Mouse (Mus musculus): Measurements from ENCODE around the gene Heg1.
A peak's percentile ranks its signal among the peaks of the same experiment; 100 is the strongest.

The Heg1 gene

DNA sequence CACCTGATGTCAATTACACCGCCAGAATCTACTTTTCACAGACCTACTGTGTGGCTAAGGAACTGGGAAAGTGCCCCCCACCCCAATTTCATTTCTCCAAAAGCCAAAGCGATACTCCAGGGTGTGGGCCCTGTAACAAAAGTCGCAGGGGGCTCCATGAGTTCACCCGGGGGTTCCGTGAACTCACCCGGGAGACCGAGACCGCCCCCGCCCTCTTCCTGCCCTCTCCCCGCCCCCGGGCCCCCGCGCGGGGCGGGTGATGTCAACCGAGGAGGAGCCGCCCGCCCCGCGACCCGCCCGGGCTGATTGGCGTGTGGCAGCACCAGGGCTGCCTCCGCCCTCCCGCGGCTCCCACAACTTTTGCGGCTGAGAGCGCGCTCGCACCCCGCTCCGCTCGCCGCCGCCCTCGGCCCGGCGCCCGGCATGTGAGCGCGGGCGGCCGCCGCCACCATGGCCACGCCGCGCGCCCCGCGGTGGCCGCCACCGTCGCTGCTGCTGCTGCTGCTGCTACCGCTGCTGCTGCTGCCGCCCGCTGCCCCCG lies at the start of gene Heg1:
Gene Heg1 (plus strand): TSS at position 209 of the 541 bp plus-strand sequence.
- DNase-seq (ENCODE audit: low read depth, low spot score): peak; percentile 60

DNA sequence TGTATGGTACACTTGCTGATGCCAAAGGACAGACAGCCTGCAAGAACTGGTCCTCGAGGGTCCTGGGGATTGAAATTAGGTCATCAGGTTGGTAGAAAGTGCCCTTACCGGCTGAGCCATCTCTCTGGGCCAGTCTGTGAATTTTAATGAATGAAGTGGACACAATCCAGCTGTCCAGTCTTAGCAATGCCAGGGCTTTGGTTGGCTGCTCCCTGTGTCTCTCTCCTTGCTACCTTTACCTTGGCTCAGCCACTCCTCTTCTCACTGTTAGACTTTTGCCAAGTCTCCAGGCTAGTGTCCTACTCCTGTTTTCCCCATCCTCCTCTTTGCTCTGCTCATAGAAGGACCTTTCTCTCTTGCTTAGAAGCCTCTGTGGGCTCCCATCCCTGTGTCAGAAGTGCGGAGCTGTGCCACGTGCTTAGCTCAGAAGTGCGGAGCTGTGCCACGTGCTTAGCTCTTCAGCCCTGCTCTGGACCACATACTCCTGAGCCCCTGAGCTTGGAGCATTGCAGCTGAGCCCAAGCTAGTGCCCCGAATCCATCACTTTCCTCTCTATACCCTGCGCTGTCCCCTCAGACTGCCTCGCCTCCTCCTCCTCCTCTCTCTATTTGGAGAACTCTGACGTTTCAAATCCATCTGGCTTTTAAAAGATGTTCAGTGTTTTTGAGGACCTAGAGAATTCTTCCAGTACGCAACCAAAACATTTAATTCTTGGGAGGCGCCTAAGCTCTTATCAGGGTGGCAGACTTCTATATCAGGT lies 48.2 kb upstream of the Heg1 start:
- no peak for DNase-seq (ENCODE audit: low read depth, low spot score)

DNA sequence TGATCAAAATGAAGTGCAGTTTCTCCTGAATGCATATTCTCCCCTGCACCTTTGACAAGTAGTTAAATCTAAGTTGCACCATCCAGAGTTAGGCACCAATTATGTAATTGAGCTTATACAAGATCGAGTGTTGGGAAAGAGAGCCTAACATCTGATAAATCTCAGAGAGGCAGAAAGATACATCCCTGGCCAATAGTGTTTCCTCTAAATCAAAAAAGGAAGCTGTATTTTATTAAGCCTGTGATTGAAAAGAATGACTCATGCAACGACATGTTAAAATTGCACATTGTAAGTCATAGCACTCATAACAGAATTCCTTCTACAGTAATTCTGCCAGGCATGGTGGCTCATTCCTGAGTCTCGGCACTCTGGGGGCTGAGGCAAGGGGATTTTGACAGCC lies 42.4 kb upstream of the Heg1 start:
- DNase-seq (ENCODE audit: low read depth, low spot score): no peak

DNA sequence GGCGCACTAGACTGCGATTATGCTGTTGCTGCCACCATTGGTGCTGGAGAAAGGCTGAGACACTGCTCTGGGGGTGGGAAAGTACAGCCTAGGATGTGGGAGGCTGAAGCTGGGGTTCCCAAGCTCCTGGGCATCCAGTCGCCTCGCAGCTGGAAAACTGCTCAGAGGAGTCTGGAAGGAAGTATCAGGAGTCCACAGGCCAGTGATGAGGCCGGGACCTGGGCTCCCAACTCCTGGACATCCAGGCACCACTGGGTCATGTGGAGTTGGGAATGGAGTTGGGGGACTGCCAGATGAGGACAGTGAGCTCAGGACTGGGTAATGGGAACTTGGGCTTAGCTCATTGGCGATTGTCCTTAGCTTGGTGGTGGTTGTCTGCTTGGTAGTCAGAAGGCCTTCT lies 31.1 kb upstream of the Heg1 start:
- no peak for DNase-seq (ENCODE audit: low read depth, low spot score)

DNA sequence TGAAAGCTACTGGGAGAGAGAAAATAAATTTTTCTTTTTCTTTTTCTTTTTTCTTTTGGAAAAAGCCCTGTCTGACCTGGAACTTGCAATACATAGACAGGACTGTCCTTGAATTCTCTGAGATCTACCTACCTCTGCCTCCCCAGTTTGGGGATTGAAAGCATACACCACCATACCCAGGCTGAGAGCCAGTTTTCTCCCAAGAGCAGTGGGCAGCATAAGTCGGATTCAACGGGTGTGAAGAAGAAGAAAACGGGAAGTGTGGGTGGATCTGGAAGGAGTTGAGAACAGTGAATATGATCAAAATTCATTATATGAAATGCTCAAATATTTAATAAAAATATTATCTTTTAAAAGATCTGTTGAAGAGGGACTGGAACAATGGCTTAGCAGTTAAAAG lies 28.7 kb upstream of the Heg1 start:
- DNase-seq (ENCODE audit: low read depth, low spot score): no peak

DNA sequence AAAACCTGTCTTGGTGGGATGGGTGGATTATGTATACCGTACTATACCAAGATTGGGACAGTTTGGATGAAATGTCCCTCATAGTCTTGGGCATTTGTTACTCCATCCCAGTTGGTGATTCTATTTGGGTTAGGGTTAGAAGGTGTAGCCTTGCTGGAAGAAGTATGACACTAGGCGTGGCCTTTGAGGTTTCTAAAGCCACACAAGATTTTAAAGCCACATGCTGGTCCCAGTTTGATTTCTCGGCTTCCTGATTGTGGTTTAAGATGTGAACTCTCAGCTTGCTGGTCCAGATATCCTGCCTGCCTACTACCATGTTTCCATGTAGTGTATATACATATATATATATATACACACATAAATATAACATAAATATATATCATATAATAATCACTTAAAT lies 27.0 kb upstream of the Heg1 start:
- no peak for DNase-seq (ENCODE audit: low read depth, low spot score)

DNA sequence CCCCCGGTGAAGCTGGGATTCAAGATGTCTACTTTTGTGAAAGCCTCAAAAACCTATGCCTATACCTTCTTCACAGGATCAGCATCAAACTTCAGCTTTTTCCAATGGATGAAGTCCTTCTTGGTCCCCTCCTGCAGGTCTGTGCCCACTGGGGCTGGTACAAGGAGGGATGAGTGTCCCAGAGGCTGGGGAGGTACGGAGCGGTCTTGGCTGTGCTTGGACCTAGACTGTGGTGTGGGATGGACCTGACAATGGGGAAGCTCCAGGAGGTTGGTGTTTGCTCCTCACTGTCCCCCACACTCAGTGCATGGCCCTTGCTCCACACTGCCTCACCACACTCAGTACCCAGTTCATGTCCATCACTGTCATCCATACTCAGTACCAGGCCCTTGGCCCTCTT lies 26.0 kb upstream of the Heg1 start:
- no peak for DNase-seq (ENCODE audit: low read depth, low spot score)

DNA sequence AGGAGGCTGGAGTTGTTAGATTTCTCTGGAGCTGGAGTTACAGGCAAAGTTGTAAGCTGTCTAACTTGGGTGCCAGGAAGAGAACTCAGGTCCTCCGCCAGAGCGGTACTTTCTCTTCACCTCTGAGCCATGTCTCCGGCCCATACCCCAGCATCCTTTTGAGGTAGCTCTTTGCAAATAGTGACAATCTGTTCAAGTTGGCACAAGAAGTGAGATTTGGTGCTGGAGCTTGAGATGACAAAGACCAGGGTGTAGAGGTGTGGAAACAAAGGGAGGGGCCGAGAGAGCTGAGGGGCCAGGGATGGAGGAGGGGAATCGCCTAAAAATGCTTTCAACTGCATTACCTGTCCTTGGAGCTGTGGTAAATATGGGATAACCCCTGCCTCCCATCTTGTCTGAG lies 24.6 kb upstream of the Heg1 start:
- DNase-seq (ENCODE audit: low read depth, low spot score): no peak

DNA sequence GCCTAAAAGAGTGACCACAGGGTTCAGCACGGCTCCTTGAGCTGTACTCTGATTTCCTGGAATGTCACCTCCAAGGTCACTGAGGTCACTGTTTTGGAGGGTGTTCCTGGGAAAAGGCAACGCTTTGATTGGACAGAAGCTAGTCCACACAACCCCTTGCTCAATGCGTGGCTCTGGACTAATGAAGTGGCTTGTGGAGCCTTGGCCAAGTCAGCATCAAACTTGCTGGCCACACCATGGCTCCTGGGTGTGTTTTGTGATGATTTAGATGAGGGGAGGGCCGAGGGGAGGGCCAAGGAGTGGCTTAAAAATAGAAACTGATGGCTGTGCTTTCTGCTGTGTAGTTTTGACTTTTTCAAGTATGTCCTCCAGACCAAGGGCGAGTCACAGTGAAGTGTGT lies 24.0 kb upstream of the Heg1 start:
- DNase-seq (ENCODE audit: low read depth, low spot score): peak; percentile 77

DNA sequence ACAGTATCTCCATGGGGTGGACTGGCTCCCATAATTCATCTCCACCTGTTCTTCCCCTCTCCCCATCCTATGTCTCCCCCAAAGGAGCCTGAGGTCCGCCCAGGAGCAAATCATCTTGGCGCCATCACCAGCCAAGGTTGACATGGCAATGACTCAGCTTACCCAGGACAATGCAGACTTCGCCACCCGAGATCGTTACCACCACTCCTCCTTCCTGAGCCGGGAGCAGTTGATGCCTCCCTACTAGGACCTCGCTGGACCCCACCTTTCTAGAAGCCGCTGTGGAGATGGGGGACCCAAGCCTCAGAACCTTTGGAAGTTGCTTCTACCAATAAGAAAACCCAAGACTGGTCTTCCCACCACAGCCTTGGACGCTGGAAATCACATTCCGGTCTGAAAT lies 21.3 kb upstream of the Heg1 start:
- no peak for DNase-seq (ENCODE audit: low read depth, low spot score)

DNA sequence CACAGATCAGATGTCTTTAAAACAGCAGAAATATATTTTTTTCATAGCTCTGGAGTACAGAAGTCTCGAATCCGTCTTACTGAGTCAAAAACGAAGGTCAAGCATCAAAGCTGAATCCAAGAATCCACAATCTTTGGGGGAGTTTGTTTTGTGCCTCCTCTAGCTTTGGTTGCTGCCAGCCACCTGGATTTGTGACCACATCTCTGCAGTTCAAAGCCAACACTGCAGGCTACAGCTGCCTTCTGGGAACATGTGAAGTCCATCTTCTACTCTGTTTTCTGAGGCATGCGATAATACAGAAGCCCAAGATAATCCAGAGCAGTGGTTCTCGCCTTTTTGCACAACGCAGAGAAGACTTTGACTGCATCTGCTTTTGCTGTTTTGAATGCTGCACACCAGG lies 17.9 kb upstream of the Heg1 start:
- DNase-seq (ENCODE audit: low read depth, low spot score): no peak

DNA sequence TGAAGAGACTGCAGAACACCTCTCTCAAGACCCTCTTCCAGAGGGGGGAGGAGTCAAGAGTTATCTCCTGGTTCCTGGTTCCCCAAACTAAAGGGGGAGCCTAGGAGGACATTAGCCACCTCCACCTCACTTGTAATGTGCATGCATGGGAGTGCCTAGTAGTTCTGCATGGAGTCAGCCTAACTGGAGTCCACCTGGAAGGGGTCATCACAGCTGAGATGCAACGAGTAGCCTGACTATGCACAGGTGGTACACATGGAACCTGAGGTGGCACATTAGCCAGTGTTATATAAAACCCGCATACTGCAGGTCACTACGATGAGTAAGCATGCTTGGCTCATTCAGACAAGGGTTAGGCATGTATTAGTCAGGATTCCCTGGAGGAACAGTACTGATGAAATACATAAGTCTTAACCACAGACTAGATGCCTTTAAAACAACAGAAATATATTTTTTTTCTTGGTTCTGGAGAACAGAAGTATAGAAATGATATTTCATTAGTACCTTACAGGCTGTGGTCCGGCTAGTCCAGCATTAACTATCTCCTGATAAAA lies 17.1 kb upstream of the Heg1 start:
- DNase-seq (ENCODE audit: low read depth, low spot score): no peak

DNA sequence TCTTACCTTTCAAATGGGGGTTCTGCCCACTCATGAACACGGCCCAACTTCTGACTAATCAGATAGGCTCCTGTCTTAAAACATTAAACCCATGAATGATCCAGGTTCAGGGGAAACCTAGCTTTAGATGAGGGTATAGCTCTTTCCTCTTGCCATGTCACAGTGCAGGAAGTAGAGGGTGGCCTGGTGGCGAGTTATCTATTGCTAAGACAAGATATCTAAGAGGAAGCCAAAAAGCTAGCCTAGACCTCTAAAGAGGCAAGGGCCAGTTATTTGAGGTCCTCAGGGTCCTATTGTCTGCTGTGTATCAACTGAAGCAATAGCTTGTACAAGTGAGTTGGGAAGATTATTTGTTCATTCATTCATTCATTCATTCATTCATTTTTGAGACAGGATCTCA lies 15.7 kb upstream of the Heg1 start:
- DNase-seq (ENCODE audit: low read depth, low spot score): no peak

DNA sequence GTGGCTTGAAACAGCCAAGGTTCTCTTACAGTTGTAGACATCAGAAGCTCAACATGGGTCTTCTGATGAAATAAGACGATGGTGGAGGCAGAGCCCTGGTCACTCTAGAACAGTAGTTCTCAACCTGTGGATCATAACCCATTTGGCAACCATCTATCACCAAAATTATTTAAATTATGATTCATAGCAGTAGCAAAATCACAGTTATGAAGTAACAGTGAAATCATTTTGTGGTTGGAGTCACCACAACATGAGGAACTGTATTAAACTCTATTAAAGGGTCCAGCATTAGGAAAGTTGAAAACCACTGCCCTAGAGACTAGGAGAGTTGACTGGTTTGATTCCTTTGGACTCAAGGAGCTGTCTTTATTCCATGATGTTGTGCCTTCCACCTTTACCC lies 15.1 kb upstream of the Heg1 start:
- no peak for DNase-seq (ENCODE audit: low read depth, low spot score)

DNA sequence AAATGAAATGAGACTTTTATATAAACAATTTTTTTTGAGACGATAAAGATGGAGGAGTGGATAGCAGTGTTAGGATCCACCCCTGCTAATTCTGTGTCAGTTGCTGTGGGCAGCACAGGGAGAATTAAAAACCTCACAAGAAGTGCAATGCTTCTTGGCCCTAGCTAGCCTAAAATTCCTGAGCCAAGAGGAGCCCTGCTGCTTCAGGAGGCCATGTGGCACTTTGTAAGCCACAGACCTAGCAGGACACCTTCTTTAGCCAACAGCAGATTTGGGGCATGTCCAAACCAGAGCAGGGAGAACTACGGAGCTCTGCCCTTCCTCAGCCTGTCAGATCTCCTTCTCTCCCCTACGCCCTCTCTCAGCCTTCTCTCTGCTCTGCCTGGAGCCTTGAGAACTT lies 13.8 kb upstream of the Heg1 start:
- DNase-seq (ENCODE audit: low read depth, low spot score): no peak

DNA sequence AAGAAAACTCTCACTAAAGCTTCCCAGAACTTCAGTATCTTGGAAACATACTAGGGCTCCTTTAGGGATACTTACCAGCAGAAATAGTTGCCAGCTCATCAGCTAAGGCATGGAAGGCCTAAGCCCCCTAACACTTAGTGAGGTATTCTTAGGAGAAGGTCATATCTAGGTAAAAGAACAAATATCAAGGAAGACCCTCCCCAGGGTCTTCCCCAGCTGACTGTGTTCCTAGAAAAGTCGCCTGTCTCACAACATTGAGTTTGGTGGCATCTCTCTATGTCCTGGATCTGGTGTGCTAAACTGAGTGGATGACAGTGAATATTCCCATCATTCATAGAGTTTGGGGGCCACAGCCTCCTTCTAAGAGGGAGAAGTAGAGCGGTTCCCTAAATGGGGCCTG lies 13.2 kb upstream of the Heg1 start:
- DNase-seq (ENCODE audit: low read depth, low spot score): no peak

DNA sequence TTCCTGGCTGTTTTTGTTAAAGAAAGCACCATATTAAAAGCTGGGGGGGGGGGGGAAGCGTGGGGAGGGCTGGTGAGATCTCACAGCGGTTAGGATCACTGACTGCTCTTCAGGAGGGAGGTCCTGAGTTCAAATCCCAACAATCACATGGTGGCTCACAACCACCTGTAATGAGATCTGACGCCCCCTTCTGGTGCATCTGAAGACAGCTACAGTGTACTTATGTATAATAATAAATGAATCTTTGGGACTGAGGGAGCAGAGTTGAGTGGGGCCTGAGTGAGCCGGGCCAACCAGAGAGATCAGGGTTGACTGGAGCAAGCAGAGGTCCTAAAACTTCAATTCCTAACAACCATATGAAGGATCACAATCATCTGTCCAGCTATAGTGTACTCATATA lies 12.0 kb upstream of the Heg1 start:
- no peak for DNase-seq (ENCODE audit: low read depth, low spot score)

DNA sequence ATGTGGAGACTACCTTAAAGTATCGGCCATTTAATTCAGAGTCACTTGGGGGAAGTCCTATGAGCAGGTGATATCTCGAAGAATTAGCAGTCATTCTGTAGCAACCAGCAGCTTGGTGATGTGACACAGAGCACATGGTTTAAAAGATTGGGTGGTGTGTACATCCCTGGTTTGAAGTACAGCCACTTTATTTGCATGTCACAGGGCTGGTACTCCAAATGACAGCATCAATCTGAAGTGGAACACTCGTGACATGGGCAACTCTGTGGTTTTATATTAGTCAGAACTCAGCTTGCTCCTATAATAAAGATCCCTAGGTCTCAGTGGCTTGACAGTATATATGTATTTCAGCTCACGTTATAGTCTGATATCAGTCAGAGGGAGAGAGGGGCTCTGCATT lies 11.5 kb upstream of the Heg1 start:
- DNase-seq (ENCODE audit: low read depth, low spot score): no peak

DNA sequence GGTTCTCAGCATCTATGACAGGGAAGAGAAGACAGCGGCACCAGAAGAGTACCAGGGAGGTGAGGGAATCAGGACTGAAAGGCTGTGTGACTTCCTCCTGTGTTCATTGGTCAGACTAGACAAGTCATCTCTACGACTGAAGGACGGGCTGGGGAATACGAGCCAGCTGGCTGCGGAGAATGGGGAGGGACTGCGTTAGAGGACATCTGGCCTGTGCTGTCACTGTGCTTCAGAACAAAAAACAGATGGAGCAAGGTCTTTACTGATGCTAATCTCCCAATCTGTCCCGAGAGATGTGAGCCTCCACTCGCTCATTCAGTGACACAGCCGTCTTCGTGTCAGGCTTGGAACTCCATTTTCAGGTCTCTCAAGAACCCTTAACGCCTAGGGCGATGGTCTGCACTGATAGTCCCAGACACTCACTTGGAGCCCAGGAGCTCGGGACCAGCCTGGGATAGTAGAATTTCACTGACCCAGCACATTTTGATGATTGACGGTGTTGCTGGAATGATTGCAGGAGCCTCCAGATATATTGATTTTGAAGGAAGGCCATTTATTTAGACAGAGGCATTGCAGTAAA lies 10.6 kb upstream of the Heg1 start:
- peak; percentile 75 for DNase-seq (ENCODE audit: low read depth, low spot score)

DNA sequence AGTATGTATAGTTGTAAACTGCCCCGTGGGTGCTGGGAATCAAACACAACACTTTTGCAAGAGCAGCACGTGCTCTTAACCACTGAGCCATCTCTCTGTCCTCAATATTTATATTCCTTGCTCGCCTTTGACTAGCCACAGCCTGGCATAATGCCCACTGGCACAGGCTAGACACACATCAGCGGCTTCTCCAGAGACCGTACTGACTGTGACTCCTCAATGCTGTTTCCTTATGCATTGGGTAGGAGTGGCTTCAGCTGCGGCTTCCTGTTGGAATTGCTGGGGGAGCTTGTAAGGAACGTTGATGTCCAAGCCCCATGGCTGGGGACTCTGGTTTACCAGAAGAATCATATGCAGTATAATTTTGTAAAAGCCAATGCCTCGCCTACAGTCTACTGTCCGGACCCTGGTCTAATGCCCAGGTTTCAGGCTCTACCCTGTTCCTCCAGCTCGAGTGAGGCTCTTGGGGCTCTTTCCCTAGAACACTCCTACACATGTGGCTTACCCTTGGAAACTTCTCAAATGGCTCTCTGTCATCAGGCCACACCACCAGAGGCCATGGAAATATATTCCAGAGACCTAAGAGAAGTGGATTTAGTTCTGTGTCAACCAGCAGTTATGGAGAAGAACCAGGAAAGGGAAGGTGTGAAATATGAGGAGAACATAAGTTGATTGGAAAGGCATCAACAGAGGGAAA lies 8.9 kb upstream of the Heg1 start:
- no peak for DNase-seq (ENCODE audit: low read depth, low spot score)

DNA sequence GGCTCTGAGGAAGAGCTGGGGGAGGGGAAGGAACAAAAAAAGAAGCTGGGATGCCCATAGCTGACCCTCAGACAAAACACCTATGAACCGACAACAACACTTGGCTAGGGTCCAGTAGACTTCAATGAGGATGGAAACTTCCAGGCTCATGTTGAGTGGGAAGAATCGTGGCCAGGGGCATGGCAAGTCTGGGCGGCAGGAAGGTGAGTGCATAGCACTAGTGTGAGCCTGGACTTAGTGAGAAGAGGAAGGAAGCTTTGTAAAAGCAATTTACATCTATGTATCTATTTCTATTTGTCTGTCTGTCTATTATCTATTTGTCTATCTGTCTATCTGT lies 8.4 kb upstream of the Heg1 start:
- DNase-seq (ENCODE audit: low read depth, low spot score): no peak

Data from skeletal muscle tissue, adult 2 months (tissue).